Mouse (Mus musculus) stomach, postnatal 0 days (tissue): ENCODE data around the gene 2510009E07Rik.

Source experiments
- CTCF ChIP-seq: IDR thresholded peaks from 2 replicates; pipeline ENCODE4 v1.5.1; 2016; ENCODE audit warnings: antibody characterized with exemption, low read depth, mild to moderate bottlenecking, moderate library complexity
- EP300 ChIP-seq: optimal IDR thresholded peaks from 2 replicates; pipeline ENCODE3; 2016; ENCODE audit warnings: antibody characterized with exemption

DNA sequence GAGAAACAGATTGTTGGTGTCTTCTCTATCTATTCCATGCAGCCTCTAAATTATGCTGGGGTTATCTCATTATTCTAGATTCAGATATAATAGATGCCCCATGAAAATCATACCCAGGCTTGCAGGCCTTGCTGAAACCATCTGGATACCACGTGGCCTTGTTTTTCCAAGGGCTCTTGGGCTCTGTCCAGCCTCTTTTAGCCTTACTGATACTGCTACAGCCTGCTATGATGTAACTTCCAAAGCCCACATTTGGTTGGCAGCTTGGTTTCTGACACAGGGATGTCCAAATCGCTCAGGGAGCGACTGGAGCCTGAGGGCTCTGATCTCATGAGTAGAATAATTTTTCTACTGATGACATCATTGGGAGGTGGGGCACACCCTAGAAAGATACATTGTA is 48.5 kb downstream of the 2510009E07Rik start:
- TF ChIP-seq CTCF (no peak), EP300 (no peak)
